Mouse (Mus musculus) lung, adult 10 weeks (tissue): ENCODE measurements around the gene Olfr685. TPM values are rescaled to one million over a fixed set of nuclear protein-coding genes. Genes with fewer than 3 reads are reported as not detected.

Experiments
- polyA plus RNA-seq: library from polyadenylated mRNA; stranded (reverse); fragments of 350-450 nt; fragmentation: Illumina TruSeq; extraction: RNeasy Lipid Tissue Mini Kit (QIAGEN cat#74804); gene quantifications from one replicate; pipeline ENCODE4 v1.2.3, GENCODE M21; 2014; ENCODE audit warnings: low read depth, low replicate concordance; ENCODE audit not compliant: insufficient read depth

The Olfr685 gene
- not detected for polyA plus RNA-seq

GRCm38 (mm10) chr7:105185912-105186311 lies at the start of gene Olfr685:
Gene Olfr685 (minus strand): TSS chr7:105186012.

GRCm38 (mm10) chr7:105207385-105207784 lies 21.6 kb upstream of the Olfr685 start, which contains the start of gene Olfr686:
Gene Olfr686 (minus strand): TSS chr7:105207485.

GRCm38 (mm10) chr7:105163553-105163952 lies 22.3 kb downstream of the Olfr685 start, which contains the start of gene Olfr684:
Gene Olfr684 (minus strand): TSS chr7:105163653.

GRCm38 (mm10) chr7:105146912-105147311 lies 38.9 kb downstream of the Olfr685 start, which contains the start of gene Olfr683:
Gene Olfr683 (minus strand): TSS chr7:105147012.

Other genes with a start within 250 kb of the Olfr685 start
- not detected for gene Olfr670, start 223.4 kb downstream of the Olfr685 start, polyA plus RNA-seq
- not detected for gene Olfr671, start 206.9 kb downstream of the Olfr685 start, polyA plus RNA-seq
- gene Olfr672, start 184.0 kb downstream of the Olfr685 start, polyA plus RNA-seq: not detected
- gene Olfr675, start 157.6 kb downstream of the Olfr685 start, polyA plus RNA-seq: not detected
- not detected for gene Olfr676, start 153.3 kb downstream of the Olfr685 start, polyA plus RNA-seq
- not detected for gene Olfr677, start 134.6 kb downstream of the Olfr685 start, polyA plus RNA-seq
- not detected for gene Olfr678, start 121.5 kb downstream of the Olfr685 start, polyA plus RNA-seq
- not detected for gene Olfr679, start 104.8 kb downstream of the Olfr685 start, polyA plus RNA-seq
- not detected for gene Olfr680-ps1, start 93.2 kb downstream of the Olfr685 start, polyA plus RNA-seq
- not detected for gene Olfr681, start 69.2 kb downstream of the Olfr685 start, polyA plus RNA-seq
- gene Olfr683, start 39.0 kb downstream of the Olfr685 start, polyA plus RNA-seq: not detected
- not detected for gene Olfr684, start 22.4 kb downstream of the Olfr685 start, polyA plus RNA-seq
- not detected for gene Olfr686, start 21.5 kb upstream of the Olfr685 start, polyA plus RNA-seq
- gene Olfr688, start 102.1 kb upstream of the Olfr685 start, polyA plus RNA-seq: not detected
- gene Olfr689, start 125.2 kb upstream of the Olfr685 start, polyA plus RNA-seq: not detected
- not detected for gene Olfr690, start 148.1 kb upstream of the Olfr685 start, polyA plus RNA-seq
- not detected for gene Olfr691, start 156.3 kb upstream of the Olfr685 start, polyA plus RNA-seq
- not detected for gene Olfr692, start 182.2 kb upstream of the Olfr685 start, polyA plus RNA-seq
- not detected for gene Gm5901, start 189.0 kb upstream of the Olfr685 start, polyA plus RNA-seq
- gene Fam160a2, start 214.0 kb upstream of the Olfr685 start, polyA plus RNA-seq: 12.5 TPM
- gene Cnga4, start 218.6 kb upstream of the Olfr685 start, polyA plus RNA-seq: not detected
- not detected for gene Cckbr, start 239.7 kb upstream of the Olfr685 start, polyA plus RNA-seq